Mouse (Mus musculus) v-Abl transformed pro-B cells (cell line): Measurements from ENCODE around the gene Pi4ka.

ENCODE experiments used
- in situ Hi-C, 2 experiments: fragments of 400-800 bp; cut with MboI; formaldehyde crosslinking; loops; one replicate each; pipeline ENCODE4 v1.15.1; 2025; ENCODE audit not compliant: unreplicated experiment in 2 of 2

The Pi4ka gene

GRCm38 (mm10) chr16:17277342-17278211, 128.5 kb downstream of the Pi4ka start:
- in situ Hi-C loops: loop anchor here in 1 of 2 experiments (5.0 to 25.0 kb wide), 3 partner anchors 70 to 965 kb away; partner anchors contain the start of genes Rimbp3 and Yars2

- in situ Hi-C loops: loop anchor here in 1 of 2 experiments (5.0 to 25.0 kb wide), 3 partner anchors 69 to 964 kb away; partner anchors contain the start of genes Rimbp3 and Yars2
Measured at GRCm38 (mm10) chr16:17276164-17277151, 129.7 kb downstream of the Pi4ka start.

- in situ Hi-C loops: loop anchor here in 1 of 2 experiments (5.0 to 25.0 kb wide), 3 partner anchors 68 to 963 kb away; partner anchors contain the start of genes Rimbp3 and Yars2
Measured at GRCm38 (mm10) chr16:17275721-17276120, 130.4 kb downstream of the Pi4ka start, which contains the start of gene Tmem191c. TSS of gene Tmem191c (plus strand) at chr16:17276077.

GRCm38 (mm10) chr16:17271856-17272255, 134.3 kb downstream of the Pi4ka start:
- in situ Hi-C loops: loop anchor here (5.0 to 10.0 kb wide), 2 partner anchors 65 to 347 kb away; partner anchors contain the start of gene Rimbp3 (in 1 of the 2)

GRCm38 (mm10) chr16:17271124-17271523, 135.0 kb downstream of the Pi4ka start:
- in situ Hi-C loops: loop anchor here (5.0 to 10.0 kb wide), 2 partner anchors 64 to 346 kb away; partner anchors contain the start of gene Rimbp3 (in 1 of the 2)

GRCm38 (mm10) chr16:17269872-17270271, 136.2 kb downstream of the Pi4ka start:
- in situ Hi-C loops: loop anchor here (5.0 to 10.0 kb wide), 2 partner anchors 63 to 345 kb away; partner anchors contain the start of gene Rimbp3 (in 1 of the 2)

- in situ Hi-C loops: no loop called here
Measured at GRCm38 (mm10) chr16:17267937-17268336, 138.2 kb downstream of the Pi4ka start.

GRCm38 (mm10) chr16:17266113-17266512, 140.0 kb downstream of the Pi4ka start:
- in situ Hi-C loops: no loop called here

- in situ Hi-C loops: no loop called here
Measured at GRCm38 (mm10) chr16:17261341-17261740, 144.8 kb downstream of the Pi4ka start.

GRCm38 (mm10) chr16:17258917-17259316, 147.2 kb downstream of the Pi4ka start:
- in situ Hi-C loops: no loop called here

- in situ Hi-C loops: no loop called here
Measured at GRCm38 (mm10) chr16:17257359-17257821, 148.7 kb downstream of the Pi4ka start.

GRCm38 (mm10) chr16:17255270-17255669, 150.8 kb downstream of the Pi4ka start:
- in situ Hi-C loops: no loop called here

GRCm38 (mm10) chr16:17254005-17254597, 152.0 kb downstream of the Pi4ka start:
- in situ Hi-C loops: no loop called here

- in situ Hi-C loops: no loop called here
Measured at GRCm38 (mm10) chr16:17252841-17253240, 153.3 kb downstream of the Pi4ka start.

GRCm38 (mm10) chr16:17252086-17252726, 153.9 kb downstream of the Pi4ka start:
- in situ Hi-C loops: no loop called here

- in situ Hi-C loops: no loop called here
Measured at GRCm38 (mm10) chr16:17251539-17251938, 154.6 kb downstream of the Pi4ka start.

- in situ Hi-C loops: no loop called here
Measured at GRCm38 (mm10) chr16:17249135-17249534, 157.0 kb downstream of the Pi4ka start.

- in situ Hi-C loops: no loop called here
Measured at GRCm38 (mm10) chr16:17247727-17248126, 158.4 kb downstream of the Pi4ka start.

GRCm38 (mm10) chr16:17244996-17245395, 161.1 kb downstream of the Pi4ka start:
- in situ Hi-C loops: no loop called here
